Mouse (Mus musculus): ENCODE results near the gene Lix1l. TPM values are rescaled to one million over a fixed set of nuclear protein-coding genes. Genes with fewer than 3 reads are reported as not detected.

Gene Lix1l
- polyA plus RNA-seq, 1 experiment from 2014 or later, result 5.5 TPM

- DNase-seq (ENCODE audit: low spot score), result no peak
- 94% methylated on average over 8 of the region's 8 CpGs for WGBS
- H3K36me3 ChIP-seq (ENCODE audit: control insufficient read depth, insufficient read depth, low read length), result peaks cover 6% of the 10 kb centered on the region; the same call in 1 of the 2 replicates
- ATAC-seq (replicated peaks; ENCODE audit: low FRiP score), result no peak
- H3K4me2 ChIP-seq (ENCODE audit: low read depth, low read length, severe bottlenecking), result no peak overlapping the region
- no peaks in the 10 kb centered on the region for H3K9me3 ChIP-seq (ENCODE audit: control insufficient read depth, low read length)
- no peaks in the 10 kb centered on the region for H3K27me3 ChIP-seq (ENCODE audit: control insufficient read depth, insufficient read depth, low read length)
- no peak overlapping the region for H3K9ac ChIP-seq (ENCODE audit: low read length)
- H3K4me1 ChIP-seq (replicated peaks; ENCODE audit: control insufficient read depth, insufficient read depth, low read length), result peaks cover 5% of the 10 kb centered on the region; the same call in 1 of the 2 replicates
- H3K4me3 ChIP-seq (ENCODE audit: low read depth, low read length), result no peak overlapping the region
- H3K27ac ChIP-seq (ENCODE audit: low read depth, low read length), result no peak overlapping the region
Measured at GRCm38 (mm10) chr3:96563267-96563666, 37.7 kb upstream of the Lix1l start.

GRCm38 (mm10) chr3:96563911-96564632 is 36.9 kb upstream of the Lix1l start:
- Histone ChIP-seq H3K4me1 (replicated peaks; ENCODE audit: control insufficient read depth, insufficient read depth, low read length) (peaks cover 2% of the 10 kb centered on the region; the same call in 1 of the 2 replicates), H3K4me2 (ENCODE audit: low read depth, low read length, severe bottlenecking) (no peak overlapping the region), H3K27ac (ENCODE audit: low read depth, low read length) (no peak overlapping the region), H3K9ac (ENCODE audit: low read length) (no peak overlapping the region), H3K9me3 (ENCODE audit: control insufficient read depth, low read length) (no peaks in the 10 kb centered on the region), H3K4me3 (ENCODE audit: low read depth, low read length) (no peak overlapping the region), H3K27me3 (ENCODE audit: control insufficient read depth, insufficient read depth, low read length) (no peaks in the 10 kb centered on the region), H3K36me3 (ENCODE audit: control insufficient read depth, insufficient read depth, low read length) (peaks cover 6% of the 10 kb centered on the region; the same call in 1 of the 2 replicates)
- ATAC-seq (replicated peaks; ENCODE audit: low FRiP score) (no peak), DNase-seq (ENCODE audit: low spot score) (no peak)
- whole genome bisulfite sequencing, result 78% methylated on average over 10 of the region's 10 CpGs

GRCm38 (mm10) chr3:96564633-96565032 is 36.3 kb upstream of the Lix1l start:
- Histone ChIP-seq H3K4me3 (ENCODE audit: low read depth, low read length) (no peak overlapping the region), H3K27ac (ENCODE audit: low read depth, low read length) (no peak overlapping the region), H3K4me2 (ENCODE audit: low read depth, low read length, severe bottlenecking) (no peak overlapping the region), H3K36me3 (ENCODE audit: control insufficient read depth, insufficient read depth, low read length) (peaks cover 6% of the 10 kb centered on the region; the same call in 1 of the 2 replicates), H3K4me1 (replicated peaks; ENCODE audit: control insufficient read depth, insufficient read depth, low read length) (peaks cover 2% of the 10 kb centered on the region; the same call in 1 of the 2 replicates), H3K27me3 (ENCODE audit: control insufficient read depth, insufficient read depth, low read length) (no peaks in the 10 kb centered on the region), H3K9ac (ENCODE audit: low read length) (no peak overlapping the region), H3K9me3 (ENCODE audit: control insufficient read depth, low read length) (no peaks in the 10 kb centered on the region)
- DNase-seq (ENCODE audit: low spot score), result no peak
- no peak for ATAC-seq (replicated peaks; ENCODE audit: low FRiP score)
- WGBS, result 77% methylated on average over 7 of the region's 7 CpGs

GRCm38 (mm10) chr3:96565105-96565504 is 35.8 kb upstream of the Lix1l start:
- H3K4me1 ChIP-seq (replicated peaks; ENCODE audit: control insufficient read depth, insufficient read depth, low read length), result no peaks in the 10 kb centered on the region; the same call in 1 of the 2 replicates
- H3K27ac ChIP-seq (ENCODE audit: low read depth, low read length), result no peak overlapping the region
- WGBS, result 94% methylated on average over 2 of the region's 3 CpGs
- H3K9me3 ChIP-seq (ENCODE audit: control insufficient read depth, low read length), result no peaks in the 10 kb centered on the region
- no peak overlapping the region for H3K4me3 ChIP-seq (ENCODE audit: low read depth, low read length)
- H3K27me3 ChIP-seq (ENCODE audit: control insufficient read depth, insufficient read depth, low read length), result no peaks in the 10 kb centered on the region
- H3K36me3 ChIP-seq (ENCODE audit: control insufficient read depth, insufficient read depth, low read length), result peaks cover 4% of the 10 kb centered on the region; the same call in 1 of the 2 replicates
- no peak overlapping the region for H3K9ac ChIP-seq (ENCODE audit: low read length)
- no peak overlapping the region for H3K4me2 ChIP-seq (ENCODE audit: low read depth, low read length, severe bottlenecking)
- no peak for ATAC-seq (replicated peaks; ENCODE audit: low FRiP score)
- DNase-seq (ENCODE audit: low spot score), result no peak

GRCm38 (mm10) chr3:96566661-96567450 is 34.1 kb upstream of the Lix1l start:
- WGBS, result 87% methylated on average over 8 of the region's 8 CpGs
- H3K4me2 ChIP-seq (ENCODE audit: low read depth, low read length, severe bottlenecking), result no peak overlapping the region
- no peak overlapping the region for H3K9ac ChIP-seq (ENCODE audit: low read length)
- no peak for DNase-seq (ENCODE audit: low spot score)
- H3K36me3 ChIP-seq (ENCODE audit: control insufficient read depth, insufficient read depth, low read length), result no peaks in the 10 kb centered on the region
- H3K4me1 ChIP-seq (replicated peaks; ENCODE audit: control insufficient read depth, insufficient read depth, low read length), result no peaks in the 10 kb centered on the region
- H3K27me3 ChIP-seq (ENCODE audit: control insufficient read depth, insufficient read depth, low read length), result no peaks in the 10 kb centered on the region
- H3K9me3 ChIP-seq (ENCODE audit: control insufficient read depth, low read length), result no peaks in the 10 kb centered on the region
- no peak overlapping the region for H3K4me3 ChIP-seq (ENCODE audit: low read depth, low read length)
- H3K27ac ChIP-seq (ENCODE audit: low read depth, low read length), result no peak overlapping the region
- ATAC-seq (replicated peaks; ENCODE audit: low FRiP score), result no peak

GRCm38 (mm10) chr3:96568605-96569004 is 32.3 kb upstream of the Lix1l start:
- H3K36me3 ChIP-seq (ENCODE audit: control insufficient read depth, insufficient read depth, low read length), result no peaks in the 10 kb centered on the region
- H3K9me3 ChIP-seq (ENCODE audit: control insufficient read depth, low read length), result no peaks in the 10 kb centered on the region
- no peak overlapping the region for H3K27ac ChIP-seq (ENCODE audit: low read depth, low read length)
- 82% methylated on average over 8 of the region's 8 CpGs for WGBS
- ATAC-seq (replicated peaks; ENCODE audit: low FRiP score), result no peak
- H3K27me3 ChIP-seq (ENCODE audit: control insufficient read depth, insufficient read depth, low read length), result no peaks in the 10 kb centered on the region
- H3K9ac ChIP-seq (ENCODE audit: low read length), result no peak overlapping the region
- no peaks in the 10 kb centered on the region for H3K4me1 ChIP-seq (replicated peaks; ENCODE audit: control insufficient read depth, insufficient read depth, low read length)
- no peak overlapping the region for H3K4me3 ChIP-seq (ENCODE audit: low read depth, low read length)
- no peak for DNase-seq (ENCODE audit: low spot score)
- no peak overlapping the region for H3K4me2 ChIP-seq (ENCODE audit: low read depth, low read length, severe bottlenecking)

- H3K9me3 ChIP-seq (ENCODE audit: control insufficient read depth, low read length), result no peaks in the 10 kb centered on the region
- H3K4me1 ChIP-seq (replicated peaks; ENCODE audit: control insufficient read depth, insufficient read depth, low read length), result no peaks in the 10 kb centered on the region
- no peak overlapping the region for H3K4me3 ChIP-seq (ENCODE audit: low read depth, low read length)
- no peaks in the 10 kb centered on the region for H3K36me3 ChIP-seq (ENCODE audit: control insufficient read depth, insufficient read depth, low read length)
- no peak overlapping the region for H3K9ac ChIP-seq (ENCODE audit: low read length)
- no peaks in the 10 kb centered on the region for H3K27me3 ChIP-seq (ENCODE audit: control insufficient read depth, insufficient read depth, low read length)
- ATAC-seq (replicated peaks; ENCODE audit: low FRiP score), result no peak
- WGBS, result 90% methylated on average over 13 of the region's 13 CpGs
- DNase-seq (ENCODE audit: low spot score), result no peak
- H3K4me2 ChIP-seq (ENCODE audit: low read depth, low read length, severe bottlenecking), result no peak overlapping the region
- H3K27ac ChIP-seq (ENCODE audit: low read depth, low read length), result no peak overlapping the region
Measured at GRCm38 (mm10) chr3:96569506-96569905, 31.4 kb upstream of the Lix1l start.

GRCm38 (mm10) chr3:96569966-96570605 is 30.9 kb upstream of the Lix1l start:
- 85% methylated on average over 11 of the region's 11 CpGs for WGBS
- Histone ChIP-seq H3K36me3 (ENCODE audit: control insufficient read depth, insufficient read depth, low read length) (no peaks in the 10 kb centered on the region), H3K9ac (ENCODE audit: low read length) (no peak overlapping the region), H3K4me2 (ENCODE audit: low read depth, low read length, severe bottlenecking) (no peak overlapping the region), H3K9me3 (ENCODE audit: control insufficient read depth, low read length) (no peaks in the 10 kb centered on the region), H3K27ac (ENCODE audit: low read depth, low read length) (no peak overlapping the region), H3K27me3 (ENCODE audit: control insufficient read depth, insufficient read depth, low read length) (no peaks in the 10 kb centered on the region), H3K4me3 (ENCODE audit: low read depth, low read length) (no peak overlapping the region), H3K4me1 (replicated peaks; ENCODE audit: control insufficient read depth, insufficient read depth, low read length) (no peaks in the 10 kb centered on the region)
- no peak for DNase-seq (ENCODE audit: low spot score)
- ATAC-seq (replicated peaks; ENCODE audit: low FRiP score), result no peak
